In the genomic region with DNA sequence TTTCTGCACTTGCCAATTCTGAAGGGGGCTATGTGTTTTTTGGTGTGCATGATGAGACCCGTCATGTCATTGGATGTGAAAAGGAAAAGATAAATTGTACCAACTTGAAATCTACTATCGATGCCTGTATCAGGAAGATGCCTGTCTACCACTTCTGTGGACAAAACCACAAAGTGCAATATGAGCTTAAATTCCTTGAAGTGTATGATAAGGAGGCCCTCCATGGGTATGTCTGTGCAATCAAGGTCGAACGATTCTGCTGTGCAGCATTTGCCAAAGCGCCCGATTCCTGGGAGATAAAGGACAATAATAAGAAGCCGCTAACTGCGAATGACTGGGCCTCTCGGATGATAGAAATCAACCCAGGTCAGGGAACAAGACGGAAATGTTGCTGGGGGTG, we compare ENCODE assay signal across 23 mouse cellular contexts. TPM values are rescaled to one million over a fixed set of nuclear protein-coding genes. Genes with fewer than 3 reads are reported as not detected.
DNase-seq lines count a peak whose midpoint lies in the region; TF ChIP-seq lines count a peak whose summit lies in the region.
"Had no signal": no experiment of that assay in that cellular context is flagged by ENCODE, and none has a peak within 500 bp of the region (broad histone marks: within the 10 kb centered on the region; RNA-seq: fewer than 3 reads in every experiment).

No protein-coding gene starts in this region.

- intact Hi-C loops in gastrocnemius, adult 2 months (cut with DNase I) = no loop called here

- TF ChIP-seq RAD21 in MEL (IDR thresholded peaks at IDR 0.05; ENCODE audit: low read depth, low read length) = no peak

- TF ChIP-seq EP300 in MEL (IDR thresholded peaks at IDR 0.05; ENCODE audit: low read depth in 1 of 2, low read length in 2 of 2) = peak in 1 of 2 experiments; percentile 9; a peak in 1 of 4 replicates

- H3K79me2 ChIP-seq in MEL (ENCODE audit: control insufficient read depth, insufficient read depth, low read length, poor library complexity) = no peaks in the 10 kb centered on the region

- no peak for TF ChIP-seq POLR2A in MEL (IDR thresholded peaks at IDR 0.05; ENCODE audit: control insufficient read depth in 1 of 2, insufficient read depth in 1 of 2, low read depth in 1 of 2, low read length in 2 of 2, poor library complexity in 1 of 2)

- DNase-seq in gastrocnemius, adult 2 months = no peak
- DNase-seq in gastrocnemius, postnatal 10 days = no peak
- DNase-seq in 416B (ENCODE audit: low read depth) = peak; percentile 45
- peak; percentile 38 for DNase-seq in MEL (ENCODE audit: low read depth, low spot score)
- no peak for DNase-seq in forebrain, embryonic 10.5 days (ENCODE audit: extremely low spot score, low spot score)
- no peak for DNase-seq in spleen, adult 12 weeks (ENCODE audit: low spot score)
- DNase-seq: adrenal gland, adult 2 months; adrenal gland, postnatal 14 days; adrenal gland, postnatal 36 days; cerebellum, adult 11 months; cerebellum, adult 18-20 months; cerebellum, adult 8-10 months; cerebellum, adult 9-11 months; cerebellum, postnatal 14 days; cerebellum, postnatal 36 days; embryo, embryonic 11 days; forebrain, postnatal 0 days had no signal

- peaks cover 0 to 8% of the 10 kb centered on the region in 2 experiments; a peak in 1 of 4 replicates for H3K4me1 ChIP-seq in MEL (ENCODE audit: control insufficient read depth in 1 of 2, insufficient read depth in 2 of 2, low read length in 2 of 2)
- H3K4me1 ChIP-seq in forebrain, embryonic 10.5 days = peaks cover 5% of the 10 kb centered on the region; the same call in 1 of the 2 replicates
- H3K4me1 ChIP-seq: forebrain, embryonic 13.5 days had no signal

- H3K27me3 ChIP-seq in MEL (ENCODE audit: control insufficient read depth in 1 of 2, insufficient read depth in 2 of 2, low read length in 2 of 2) = no peaks in the 10 kb centered on the region
- H3K27me3 ChIP-seq in forebrain, embryonic 10.5 days (ENCODE audit: poor library complexity, severe bottlenecking) = peaks cover 30% of the 10 kb centered on the region

- H3K9me3 ChIP-seq in MEL (replicated peaks; ENCODE audit: insufficient read depth, low read length) = no peaks in the 10 kb centered on the region
- H3K9me3 ChIP-seq in forebrain, embryonic 10.5 days = no peaks in the 10 kb centered on the region
- H3K9me3 ChIP-seq: embryonic facial prominence, embryonic 13.5 days; embryonic facial prominence, embryonic 15.5 days; forebrain, embryonic 13.5 days; forebrain, embryonic 15.5 days had no signal

- peaks cover 0 to 3% of the 10 kb centered on the region in 2 experiments; a peak in 1 of 4 replicates for H3K36me3 ChIP-seq in MEL (ENCODE audit: control insufficient read depth in 1 of 2, insufficient read depth in 2 of 2, low read length in 2 of 2)
- H3K36me3 ChIP-seq in forebrain, embryonic 10.5 days (replicated peaks) = no peaks in the 10 kb centered on the region
- H3K36me3 ChIP-seq: embryonic facial prominence, embryonic 13.5 days; embryonic facial prominence, embryonic 15.5 days; forebrain, embryonic 15.5 days had no signal

- H3K4me3 ChIP-seq in gastrocnemius, adult 2 months = peak overlapping the region; percentile 82
- no peak overlapping the region for H3K4me3 ChIP-seq in MEL (ENCODE audit: control insufficient read depth in 1 of 2, insufficient read depth in 1 of 2, low read depth in 2 of 2, low read length in 2 of 2)
- H3K4me3 ChIP-seq in forebrain, embryonic 10.5 days = no peak overlapping the region
- H3K4me3 ChIP-seq: embryonic facial prominence, embryonic 13.5 days; embryonic facial prominence, embryonic 15.5 days; erythroblast, embryonic 14.5 days; forebrain, embryonic 13.5 days; forebrain, embryonic 15.5 days had no signal

- TF ChIP-seq CTCF in gastrocnemius, adult 2 months (IDR thresholded peaks at IDR 0.05) = no peak
- TF ChIP-seq CTCF in MEL (IDR thresholded peaks at IDR 0.05 in 2 of 3, conservative IDR thresholded peaks at IDR 0.05 in 1 of 3; ENCODE audit: control insufficient read depth in 1 of 3, insufficient read depth in 1 of 3, low read depth in 2 of 3, low read length in 3 of 3, poor library complexity in 1 of 3, severe bottlenecking in 1 of 3) = no peak

- H3K9ac ChIP-seq in MEL (ENCODE audit: control insufficient read depth, low read depth, low read length, poor library complexity, severe bottlenecking) = no peak overlapping the region
- H3K9ac ChIP-seq: embryonic facial prominence, embryonic 13.5 days; embryonic facial prominence, embryonic 15.5 days; forebrain, embryonic 13.5 days; forebrain, embryonic 15.5 days; forebrain, postnatal 0 days had no signal

- H3K27ac ChIP-seq in gastrocnemius, adult 2 months = no peak overlapping the region
- H3K27ac ChIP-seq in MEL (ENCODE audit: control insufficient read depth, low read depth, low read length) = no peak overlapping the region
- no peak overlapping the region for H3K27ac ChIP-seq in forebrain, embryonic 10.5 days
- H3K27ac ChIP-seq: embryonic facial prominence, embryonic 13.5 days; embryonic facial prominence, embryonic 15.5 days; forebrain, embryonic 13.5 days; forebrain, embryonic 15.5 days had no signal

- 86% methylated on average over 10 of the region's 10 CpGs for WGBS in forebrain, embryonic 10.5 days

TF ChIP-seq in MEL, 35 proteins besides CTCF, POLR2A, EP300 and RAD21:
- TF ChIP-seq BHLHE40 (IDR thresholded peaks at IDR 0.05; ENCODE audit: borderline replicate concordance, low read depth, low read length) (no peak), MAX (IDR thresholded peaks at IDR 0.05; ENCODE audit: low read length) (no peak), JUND (IDR thresholded peaks at IDR 0.05; ENCODE audit: low read depth, low read length) (no peak), USF1 (IDR thresholded peaks at IDR 0.05; ENCODE audit: low read depth, low read length) (no peak), TCF12 (IDR thresholded peaks at IDR 0.05; ENCODE audit: low read depth, low read length) (0 out of 2 replicates have a peak, but pooled peaks have one; percentile 27), TBP (IDR thresholded peaks at IDR 0.05; ENCODE audit: low read depth, low read length) (no peak), HCFC1 (IDR thresholded peaks at IDR 0.05; ENCODE audit: low read depth, low read length) (no peak), MXI1 (IDR thresholded peaks at IDR 0.05; ENCODE audit: low read depth, low read length) (no peak), MYC (IDR thresholded peaks at IDR 0.05; ENCODE audit: low read depth, low read length) (no peak), SIN3A (IDR thresholded peaks at IDR 0.05; ENCODE audit: low read length) (no peak), SMC3 (IDR thresholded peaks at IDR 0.05; ENCODE audit: low read depth, low read length) (no peak), NELFE (IDR thresholded peaks at IDR 0.05; ENCODE audit: low read depth, low read length) (no peak), NRF1 (IDR thresholded peaks at IDR 0.05; ENCODE audit: insufficient read depth, low read depth, low read length, poor library complexity, severe bottlenecking) (no peak), GABPA (IDR thresholded peaks at IDR 0.05; ENCODE audit: low read depth, low read length) (no peak), ELF1 (IDR thresholded peaks at IDR 0.05; ENCODE audit: low read depth, low read length) (no peak), MAZ (IDR thresholded peaks at IDR 0.05; ENCODE audit: low read depth, low read length) (no peak), GATA1 (IDR thresholded peaks at IDR 0.05; ENCODE audit: low read depth, low read length) (peak; percentile 65), ZC3H11A (IDR thresholded peaks at IDR 0.05; ENCODE audit: low read depth, low read length) (no peak), MYB (IDR thresholded peaks at IDR 0.05; ENCODE audit: low read depth, low read length) (no peak), RCOR1 (IDR thresholded peaks at IDR 0.05; ENCODE audit: low read depth, low read length) (peak; percentile 52; the same call in 1 of the 2 replicates), ZNF384 (IDR thresholded peaks at IDR 0.05; ENCODE audit: low read depth, low read length) (no peak), TAL1 (IDR thresholded peaks at IDR 0.05; ENCODE audit: low read length) (no peak), ZMIZ1 (IDR thresholded peaks at IDR 0.05; ENCODE audit: low read depth, low read length) (no peak), E2F4 (IDR thresholded peaks at IDR 0.05; ENCODE audit: borderline replicate concordance, low read depth, low read length) (no peak)

RNA-seq across cellular contexts. Expression of a gene that starts 5.8 kb away (rescaled TPM):
- 10 to 100 TPM; 12.2 to 24.1 TPM for total RNA-seq in gastrocnemius, adult 2 months (2021)
- total RNA-seq in gastrocnemius, postnatal 10 days (2021) = 10 to 100 TPM; 29.9 to 35.5 TPM
- 3.6 and 5.7 TPM in 2 replicates for total RNA-seq in MEL (2012; rRNA removed)
- under 1 TPM in 1 of 2 experiments, not detected in 1; 0.67 TPM for polyA plus RNA-seq in MEL (2012; ENCODE audit: insufficient read depth in 1 of 2, insufficient read length in 2 of 2, low read depth in 1 of 2, low replicate concordance in 2 of 2, missing spikeins in 1 of 2)
- polyA plus RNA-seq in forebrain, embryonic 10.5 days (2016; fragmentation: Nextera tagmentation; extraction: Ambion mirVana) = 0.31 and 0.38 TPM in 2 replicates

RNA-seq across cellular contexts. Expression of a gene that starts 34.7 kb away (rescaled TPM):
- total RNA-seq in gastrocnemius, adult 2 months (2021) = under 1 TPM; 0.13 to 0.28 TPM
- total RNA-seq in gastrocnemius, postnatal 10 days (2021) = 1 to 10 TPM; 2.9 to 4.0 TPM
- total RNA-seq in MEL (2012; rRNA removed) = 2.0 and 3.5 TPM in 2 replicates
- polyA plus RNA-seq in MEL (2012; ENCODE audit: insufficient read depth in 1 of 2, insufficient read length in 2 of 2, low read depth in 1 of 2, low replicate concordance in 2 of 2, missing spikeins in 1 of 2) = 1 to 10 TPM in 1 of 2 experiments, not detected in 1; 3.7 TPM
- 9.4 and 10.3 TPM in 2 replicates for polyA plus RNA-seq in forebrain, embryonic 10.5 days (2016; fragmentation: Nextera tagmentation; extraction: Ambion mirVana)

RNA-seq across cellular contexts. Expression of a gene that starts 46.6 kb away (rescaled TPM):
- 100 to 1,000 TPM; 169 to 206 TPM for total RNA-seq in gastrocnemius, adult 2 months (2021)
- total RNA-seq in gastrocnemius, postnatal 10 days (2021) = 100 to 1,000 TPM; 101 to 115 TPM
- 0.08 TPM in 1 of 2 replicates, not detected in the other for total RNA-seq in MEL (2012; rRNA removed)
- polyA plus RNA-seq in MEL (2012; ENCODE audit: insufficient read depth in 1 of 2, insufficient read length in 2 of 2, low read depth in 1 of 2, low replicate concordance in 2 of 2, missing spikeins in 1 of 2) = under 1 TPM in 1 of 2 experiments, not detected in 1; 0.29 TPM
- polyA plus RNA-seq in forebrain, embryonic 10.5 days (2016; fragmentation: Nextera tagmentation; extraction: Ambion mirVana) = 0.23 and 0.31 TPM in 2 replicates
- total RNA-seq: common myeloid progenitor, adult 5-6 weeks had no signal
- polyA plus RNA-seq: erythroblast, embryonic 14.5 days had no signal

RNA-seq across cellular contexts. Expression of a gene that starts 48.7 kb away (rescaled TPM):
- total RNA-seq in gastrocnemius, adult 2 months (2021) = 10 to 100 TPM; 11.4 to 15.1 TPM
- total RNA-seq in gastrocnemius, postnatal 10 days (2021) = 10 to 100 TPM; 11.1 to 18.7 TPM
- 79.6 and 97.3 TPM in 2 replicates for total RNA-seq in MEL (2012; rRNA removed)
- polyA plus RNA-seq in MEL (2012; ENCODE audit: insufficient read depth in 1 of 2, insufficient read length in 2 of 2, low read depth in 1 of 2, low replicate concordance in 2 of 2, missing spikeins in 1 of 2) = 100 to 1,000 TPM in 1 of 2 experiments, not detected in 1; 103 TPM
- polyA plus RNA-seq in forebrain, embryonic 10.5 days (2016; fragmentation: Nextera tagmentation; extraction: Ambion mirVana) = 49.8 and 52.1 TPM in 2 replicates

Comparison
In these comparisons a context has a peak if more than half of its experiments do, and no peak if none do; other contexts are left out.
1. DNase-seq: peak in 416B (single experiment) and MEL (single experiment); none in gastrocnemius, adult 2 months (single experiment), gastrocnemius, postnatal 10 days (single experiment), forebrain, embryonic 10.5 days (single experiment) and spleen, adult 12 weeks (single experiment).
2. RNA of a gene that starts 46.6 kb away (total RNA-seq): 169 to 206 TPM in gastrocnemius, adult 2 months and 101 to 115 TPM in gastrocnemius, postnatal 10 days; 0.08 TPM in MEL; every median in the first group is over 10 times any median in the second.